Mouse (Mus musculus): ENCODE results near the gene Epha8. TPM values are rescaled to one million over a fixed set of nuclear protein-coding genes. Genes with fewer than 3 reads are reported as not detected.

The Epha8 gene
- total RNA-seq (2012; rRNA removed) (not detected in 2 replicates), total RNA-seq (2014; rRNA removed) (not detected in 2 replicates), polyA plus RNA-seq (2012; ENCODE audit: insufficient read length, low read depth) (not detected in 2 replicates)

DNA sequence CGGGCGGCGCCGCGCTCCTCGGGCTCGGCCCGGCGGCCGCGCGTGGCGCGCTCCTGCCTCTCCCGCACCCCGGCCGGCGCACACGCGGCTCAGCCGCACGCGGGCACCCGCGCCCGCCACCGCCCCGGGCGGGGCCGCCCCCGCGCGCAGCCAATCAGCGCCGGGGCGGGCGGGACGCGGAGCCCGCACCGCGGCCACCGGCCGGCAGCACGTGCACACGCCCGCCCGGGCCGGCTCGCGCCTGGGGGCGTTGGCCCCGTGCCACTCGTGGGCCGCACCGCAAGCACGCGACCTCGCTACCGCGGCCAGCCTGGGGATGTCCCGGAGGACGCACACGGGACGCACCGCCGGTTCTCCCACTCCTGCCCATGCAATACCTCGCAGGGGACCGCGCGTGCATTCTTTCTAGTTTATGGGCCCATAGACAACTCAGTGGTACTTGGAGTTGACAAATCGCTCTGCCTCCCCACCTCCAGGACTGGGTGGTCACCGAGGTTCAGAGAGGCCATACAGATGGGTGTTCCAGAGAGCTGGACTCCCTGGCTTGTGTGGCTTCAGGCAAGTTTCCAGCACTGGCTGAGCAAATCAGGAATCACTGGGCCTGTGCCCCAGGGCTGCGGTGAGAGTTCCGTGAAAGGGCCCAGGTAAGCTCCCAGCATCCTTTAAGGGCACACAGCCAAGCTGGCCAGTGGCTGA, at the start of gene Epha8:
Epha8 (minus strand) TSS at position 66 of the 696 bp plus-strand sequence.
- Histone ChIP-seq H3K36me3 (replicated peaks in 1 of 2; ENCODE audit: control insufficient read depth in 1 of 2, insufficient read depth in 1 of 2, low read length in 1 of 2) (no peaks in the 10 kb centered on the region), H3K9me3 (replicated peaks; ENCODE audit: low read length) (peaks cover 10% of the 10 kb centered on the region), H3K79me2 (replicated peaks; ENCODE audit: control insufficient read depth, extremely low read depth, insufficient read depth, poor library complexity, severe bottlenecking) (no peaks in the 10 kb centered on the region), H3K4me3 (replicated peaks in 1 of 3; ENCODE audit: low read depth in 2 of 3, low read length in 2 of 3, poor library complexity in 1 of 3) (no peak within 1 kb of the TSS), H3K9ac (ENCODE audit: insufficient read depth, low read depth) (no peak within 1 kb of the TSS), H3K4me2 (ENCODE audit: insufficient read depth, low read depth, poor library complexity, severe bottlenecking) (no peak within 1 kb of the TSS), H3K27me3 (replicated peaks) (peaks cover 88% of the 10 kb centered on the region), H3K4me1 (ENCODE audit: control insufficient read depth in 1 of 2, insufficient read depth in 2 of 2) (peaks cover 13 to 14% of the 10 kb centered on the region in 2 experiments), H3K27ac (ENCODE audit: insufficient read depth, low read depth) (no peak within 1 kb of the TSS)
- DNase-seq (ENCODE audit: extremely low read depth) = no peak
- in situ Hi-C loops (cut with MboI; ENCODE audit: low pct_ligation_motif_present, low pct_unique_long_range_greater_than_20kb, low sequenced_read_pairs) = no loop called here
- no peak for TF ChIP-seq POLR2A (IDR thresholded peaks at IDR 0.05; ENCODE audit: low read depth, low read length)
- TF ChIP-seq ZNF384 (IDR thresholded peaks at IDR 0.05; ENCODE audit: low read depth, low read length) = no peak
- TF ChIP-seq RAD21 (IDR thresholded peaks at IDR 0.05; ENCODE audit: low read depth, low read length) = no peak
- TF ChIP-seq TCF12 (IDR thresholded peaks at IDR 0.05; ENCODE audit: low read depth, low read length) = no peak
- dilution Hi-C loops (cut with MboI; ENCODE audit: extremely low pct_ligation_motif_present, extremely low pct_unique_long_range_greater_than_20kb, low sequenced_read_pairs) = no loop called here

GRCm38 (mm10) chr4:137001825-137002224, 45.2 kb upstream of the Epha8 start:
- H3K27ac ChIP-seq (ENCODE audit: insufficient read depth, low read depth) = no peak overlapping the region
- H3K9me3 ChIP-seq (replicated peaks; ENCODE audit: low read length) = no peaks in the 10 kb centered on the region
- no peak overlapping the region for H3K9ac ChIP-seq (ENCODE audit: insufficient read depth, low read depth)
- no peak for TF ChIP-seq HCFC1 (IDR thresholded peaks at IDR 0.05; ENCODE audit: low read depth, low read length)
- TF ChIP-seq ETS1 (conservative IDR thresholded peaks at IDR 0.05; ENCODE audit: low read depth, low read length) = no peak
- no peak for TF ChIP-seq MYC (IDR thresholded peaks at IDR 0.05; ENCODE audit: low read depth, low read length)
- TF ChIP-seq ZMIZ1 (IDR thresholded peaks at IDR 0.05; ENCODE audit: low read depth, low read length) = no peak
- TF ChIP-seq JUN (IDR thresholded peaks at IDR 0.05; ENCODE audit: insufficient read depth, low read depth, low read length) = no peak
- no peak for TF ChIP-seq JUND (conservative IDR thresholded peaks at IDR 0.05; ENCODE audit: low read depth, low read length)
- TF ChIP-seq TBP (conservative IDR thresholded peaks at IDR 0.05; ENCODE audit: low read depth, low read length) = no peak
- TF ChIP-seq RAD21 (IDR thresholded peaks at IDR 0.05; ENCODE audit: low read depth, low read length) = no peak
- no peak for TF ChIP-seq MAFK (IDR thresholded peaks at IDR 0.05; ENCODE audit: insufficient replicate concordance, low read length)
- H3K27me3 ChIP-seq (replicated peaks) = no peaks in the 10 kb centered on the region
- dilution Hi-C loops (cut with MboI; ENCODE audit: extremely low pct_ligation_motif_present, extremely low pct_unique_long_range_greater_than_20kb, low sequenced_read_pairs) (no loop called here), in situ Hi-C loops (cut with MboI; ENCODE audit: low pct_ligation_motif_present, low pct_unique_long_range_greater_than_20kb, low sequenced_read_pairs) (no loop called here)
- no peaks in the 10 kb centered on the region for H3K4me1 ChIP-seq (ENCODE audit: control insufficient read depth in 1 of 2, insufficient read depth in 2 of 2)
- H3K4me2 ChIP-seq (ENCODE audit: insufficient read depth, low read depth, poor library complexity, severe bottlenecking) = no peak overlapping the region
- H3K4me3 ChIP-seq (replicated peaks in 1 of 3; ENCODE audit: low read depth in 2 of 3, low read length in 2 of 3, poor library complexity in 1 of 3) = no peak overlapping the region
- DNase-seq (ENCODE audit: extremely low read depth) = no peak
- H3K36me3 ChIP-seq (replicated peaks in 1 of 2; ENCODE audit: control insufficient read depth in 1 of 2, insufficient read depth in 1 of 2, low read length in 1 of 2) = peaks cover 22 to 74% of the 10 kb centered on the region in 2 experiments
- H3K79me2 ChIP-seq (replicated peaks; ENCODE audit: control insufficient read depth, extremely low read depth, insufficient read depth, poor library complexity, severe bottlenecking) = no peaks in the 10 kb centered on the region

- Histone ChIP-seq H3K4me1 (ENCODE audit: control insufficient read depth in 1 of 2, insufficient read depth in 2 of 2) (no peaks in the 10 kb centered on the region), H3K36me3 (replicated peaks in 1 of 2; ENCODE audit: control insufficient read depth in 1 of 2, insufficient read depth in 1 of 2, low read length in 1 of 2) (peaks cover 21 to 73% of the 10 kb centered on the region in 2 experiments), H3K9ac (ENCODE audit: insufficient read depth, low read depth) (no peak overlapping the region), H3K9me3 (replicated peaks; ENCODE audit: low read length) (no peaks in the 10 kb centered on the region), H3K4me2 (ENCODE audit: insufficient read depth, low read depth, poor library complexity, severe bottlenecking) (no peak overlapping the region), H3K27me3 (replicated peaks) (no peaks in the 10 kb centered on the region), H3K27ac (ENCODE audit: insufficient read depth, low read depth) (no peak overlapping the region), H3K4me3 (replicated peaks in 1 of 3; ENCODE audit: low read depth in 2 of 3, low read length in 2 of 3, poor library complexity in 1 of 3) (no peak overlapping the region), H3K79me2 (replicated peaks; ENCODE audit: control insufficient read depth, extremely low read depth, insufficient read depth, poor library complexity, severe bottlenecking) (no peaks in the 10 kb centered on the region)
- in situ Hi-C loops (cut with MboI; ENCODE audit: low pct_ligation_motif_present, low pct_unique_long_range_greater_than_20kb, low sequenced_read_pairs) = no loop called here
- dilution Hi-C loops (cut with MboI; ENCODE audit: extremely low pct_ligation_motif_present, extremely low pct_unique_long_range_greater_than_20kb, low sequenced_read_pairs) = no loop called here
- TF ChIP-seq MXI1 (IDR thresholded peaks at IDR 0.05; ENCODE audit: low read depth, low read length) (no peak), SIN3A (IDR thresholded peaks at IDR 0.05; ENCODE audit: low read length) (no peak), CHD1 (IDR thresholded peaks at IDR 0.05; ENCODE audit: low read depth, low read length) (no peak), E2F4 (IDR thresholded peaks at IDR 0.05; ENCODE audit: insufficient replicate concordance, low read depth, low read length) (no peak), USF1 (IDR thresholded peaks at IDR 0.05; ENCODE audit: low read depth, low read length) (no peak), RAD21 (IDR thresholded peaks at IDR 0.05; ENCODE audit: low read depth, low read length) (no peak)
- no peak for DNase-seq (ENCODE audit: extremely low read depth)
These were observed 44.4 kb upstream of the Epha8 start for GRCm38 (mm10) chr4:137001020-137001419.
